Mouse (Mus musculus): ENCODE measurements around the gene Ankrd63. TPM values are rescaled to one million over a fixed set of nuclear protein-coding genes. Genes with fewer than 3 reads are reported as not detected.

Ankrd63 gene
- total RNA-seq, 2 experiments from 2014 or later: 0.62 to 1.0 TPM

DNA sequence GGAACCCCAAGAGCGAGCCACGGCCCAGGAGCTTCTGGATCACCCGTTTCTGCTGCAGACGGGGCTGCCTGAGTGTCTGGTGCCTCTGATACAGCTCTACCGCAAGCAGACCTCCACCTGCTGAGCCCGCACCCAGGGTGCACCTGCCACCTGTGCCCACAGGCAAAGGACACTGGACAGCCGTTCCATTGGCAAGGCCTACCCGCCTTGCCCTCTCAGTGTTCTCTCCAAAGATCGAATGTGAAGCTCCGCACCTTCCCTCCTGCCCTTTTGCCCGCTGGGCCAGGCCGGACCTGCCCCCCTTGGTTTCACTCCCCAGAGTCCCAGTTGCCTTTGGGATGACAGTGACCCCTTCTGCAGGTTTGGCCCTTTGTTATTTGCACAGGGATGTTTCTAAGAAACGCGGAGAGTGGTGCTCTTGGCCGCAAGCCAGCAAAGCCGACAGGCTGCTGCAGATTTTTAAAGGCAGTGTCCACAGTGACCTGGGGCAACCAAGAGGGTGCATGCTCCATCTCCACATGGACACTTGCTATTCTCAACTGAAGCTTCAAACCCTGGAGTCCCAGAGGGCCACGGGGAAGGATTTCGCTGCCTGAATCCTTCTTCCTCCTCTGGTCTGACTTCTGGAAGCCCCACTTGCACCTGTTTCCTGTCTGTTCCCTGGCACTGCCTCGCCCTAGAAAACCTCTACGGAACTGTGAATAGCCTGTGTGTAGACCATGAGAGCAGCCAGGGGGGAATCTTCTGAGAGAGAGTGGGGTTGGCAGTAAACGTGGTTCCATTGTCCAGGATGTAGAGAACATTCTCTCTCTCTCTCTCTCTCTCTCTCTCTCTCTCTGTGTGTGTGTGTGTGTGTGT is 7.1 kb downstream of the Ankrd63 start:
- peak; percentile 41 for ATAC-seq (replicated peaks; ENCODE audit: poor library complexity, severe bottlenecking)

DNA sequence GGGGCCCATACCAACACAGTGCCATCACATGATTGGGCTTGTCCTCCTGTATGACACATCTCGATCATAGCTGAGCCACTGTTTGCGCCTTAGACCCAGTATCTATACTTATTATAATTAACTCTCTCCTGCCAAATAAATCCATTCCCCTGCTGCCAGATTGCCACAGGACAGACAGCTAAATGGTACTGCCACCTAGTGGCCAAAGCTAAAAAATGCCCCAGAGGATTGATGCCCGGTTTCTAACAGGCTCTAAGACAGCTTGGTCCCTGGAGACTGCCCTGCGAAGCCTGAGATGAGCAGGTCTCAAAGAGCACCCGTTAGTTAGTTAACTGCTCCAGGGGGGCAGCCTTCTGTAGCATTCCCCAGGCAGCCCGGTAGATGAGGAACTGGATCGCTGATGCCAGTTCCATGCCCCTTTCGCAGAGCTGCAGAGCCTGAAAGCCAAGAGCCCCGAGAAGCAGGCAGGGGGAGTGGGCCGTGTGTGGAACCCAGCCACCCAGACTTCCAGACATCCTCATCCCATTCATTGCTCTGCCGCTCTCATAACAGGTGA is 8.0 kb downstream of the Ankrd63 start:
- ATAC-seq (replicated peaks; ENCODE audit: poor library complexity, severe bottlenecking): peak; percentile 24; the same call in 1 of the 2 replicates

DNA sequence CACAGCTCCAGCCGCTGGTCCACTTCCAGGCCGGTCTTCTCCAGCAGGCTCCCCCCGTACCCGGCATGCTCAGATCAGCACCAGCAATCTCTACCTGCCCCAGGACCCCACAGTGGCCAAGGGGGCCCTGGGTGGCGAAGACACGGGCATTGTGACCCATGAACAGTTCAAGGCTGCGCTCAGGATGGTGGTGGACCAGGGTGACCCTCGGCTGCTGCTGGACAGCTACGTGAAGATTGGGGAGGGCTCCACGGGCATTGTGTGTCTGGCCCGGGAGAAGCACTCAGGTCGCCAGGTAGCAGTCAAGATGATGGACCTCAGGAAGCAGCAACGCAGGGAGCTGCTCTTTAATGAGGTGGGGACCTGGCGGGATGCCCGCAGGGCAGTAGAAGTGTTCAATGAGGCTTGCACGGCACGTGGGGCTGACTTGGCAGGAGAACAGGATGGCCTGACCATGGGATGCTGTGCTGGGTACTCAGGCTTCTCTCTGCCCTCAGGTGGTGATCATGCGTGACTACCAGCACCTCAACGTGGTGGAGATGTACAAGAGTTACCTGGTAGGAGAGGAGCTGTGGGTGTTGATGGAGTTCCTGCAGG is 10.3 kb downstream of the Ankrd63 start:
- no peak for ATAC-seq (replicated peaks; ENCODE audit: poor library complexity, severe bottlenecking)

DNA sequence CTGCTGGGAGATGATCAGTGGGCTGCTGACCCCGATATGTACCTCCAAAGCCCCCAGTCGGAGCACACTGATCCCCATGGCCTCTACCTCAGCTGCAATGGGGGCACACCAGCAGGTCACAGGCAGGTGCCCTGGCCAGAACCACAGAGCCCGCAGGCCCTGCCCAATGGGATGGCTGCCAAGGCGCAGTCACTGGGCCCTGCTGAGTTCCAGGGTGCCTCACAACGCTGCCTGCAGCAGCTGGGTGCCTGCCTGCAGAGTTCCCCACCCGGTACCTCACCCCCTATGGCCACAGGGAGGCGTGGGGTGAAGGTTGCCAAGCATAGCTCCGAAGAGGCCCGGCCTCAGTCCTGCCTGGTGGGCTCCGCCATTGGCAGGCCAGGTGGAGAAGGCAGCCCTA is 13.9 kb downstream of the Ankrd63 start:
- ATAC-seq (replicated peaks; ENCODE audit: poor library complexity, severe bottlenecking): no peak

DNA sequence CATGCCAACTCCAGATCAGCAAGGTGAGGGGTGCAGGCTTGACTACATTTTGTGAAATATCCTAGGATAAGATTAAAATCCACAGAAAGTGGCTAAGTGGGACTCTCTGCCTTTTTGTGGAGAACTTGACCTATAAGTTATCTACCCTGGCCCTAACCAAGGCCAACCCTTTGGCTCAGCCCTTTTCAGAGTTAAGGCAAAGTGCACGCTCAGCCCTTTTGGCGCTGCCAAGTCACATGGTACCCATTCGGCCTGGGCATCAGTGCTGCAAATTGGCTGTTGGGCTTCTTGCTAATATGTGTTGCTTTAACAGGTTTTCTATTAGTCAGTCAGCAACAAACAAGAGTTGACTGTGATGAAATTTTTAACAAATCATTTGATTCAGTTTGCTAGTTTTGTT is 16.0 kb downstream of the Ankrd63 start:
- ATAC-seq (replicated peaks; ENCODE audit: poor library complexity, severe bottlenecking): no peak

DNA sequence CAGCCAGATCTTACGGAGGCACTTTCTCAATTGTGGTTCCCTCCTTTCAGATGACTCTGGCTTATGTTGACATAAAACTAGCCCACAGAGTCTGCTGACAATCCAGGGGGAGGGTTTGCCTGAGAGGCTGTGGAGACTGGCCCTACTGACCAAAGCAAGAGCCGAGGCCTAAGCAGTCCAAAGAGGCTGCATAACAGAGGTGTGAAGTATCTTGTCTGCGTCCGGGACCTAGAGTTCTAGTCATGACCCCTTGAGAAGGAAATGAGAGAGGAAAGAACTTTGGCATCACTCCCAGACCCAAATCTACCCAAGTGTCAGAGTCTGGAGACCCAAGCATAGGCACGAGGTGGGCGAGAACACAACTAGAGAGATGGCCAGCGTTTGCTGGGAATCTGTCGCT is 17.1 kb downstream of the Ankrd63 start:
- peak; percentile 50 for ATAC-seq (replicated peaks; ENCODE audit: poor library complexity, severe bottlenecking)

DNA sequence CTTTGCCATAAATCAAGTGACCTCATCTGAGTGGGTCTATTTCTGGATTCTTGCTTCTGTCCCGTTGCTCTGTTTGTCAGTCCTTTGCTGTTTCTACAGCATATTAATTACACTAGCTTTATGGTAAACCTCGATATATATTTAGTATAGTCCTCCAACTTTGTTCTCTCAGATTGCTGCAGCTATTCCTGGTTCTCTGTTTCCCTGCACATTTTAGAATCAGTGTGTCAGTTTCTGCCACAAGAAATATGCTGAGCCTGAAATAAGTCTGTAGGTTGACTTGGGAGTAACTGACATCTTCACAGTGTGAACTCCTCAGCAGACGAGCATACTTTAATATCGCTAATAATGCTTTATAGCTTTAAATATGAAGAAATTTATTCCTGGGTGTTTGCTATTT is 18.7 kb downstream of the Ankrd63 start:
- no peak for ATAC-seq (replicated peaks; ENCODE audit: poor library complexity, severe bottlenecking)

DNA sequence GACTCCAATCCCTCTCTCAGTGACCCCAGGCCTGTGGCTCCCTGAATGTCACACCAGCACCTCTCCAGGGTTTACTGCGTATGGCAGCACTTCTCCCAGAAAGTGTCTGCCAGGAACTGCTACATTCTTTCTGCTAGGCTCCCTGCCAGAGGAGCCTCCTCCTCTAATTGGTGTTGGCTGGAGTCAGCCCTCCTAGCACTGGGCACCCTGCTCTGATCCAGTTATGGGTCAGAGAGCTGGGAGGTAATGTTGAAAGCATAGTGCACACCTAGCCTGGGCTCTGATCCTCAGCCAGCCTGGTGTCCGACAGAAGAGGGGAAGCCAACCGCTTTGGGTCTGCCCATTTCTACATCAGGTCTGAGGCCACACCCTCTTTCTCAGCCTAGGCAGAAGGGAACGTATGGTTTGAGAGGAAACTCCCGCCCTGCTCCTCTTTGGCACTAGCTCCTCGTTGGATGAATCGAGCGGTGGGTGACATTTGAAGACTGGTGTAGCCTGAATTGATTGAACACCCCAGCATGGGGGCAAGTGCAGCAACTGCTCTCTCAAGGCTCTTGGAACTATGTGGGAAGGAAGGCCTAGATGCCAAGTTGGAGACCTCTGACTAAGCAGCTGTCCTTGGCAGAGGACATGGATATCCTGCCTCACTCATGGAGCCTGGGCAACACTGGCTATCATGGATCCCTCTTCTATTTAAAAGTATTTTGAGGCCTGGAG is 21.1 kb downstream of the Ankrd63 start:
- ATAC-seq (replicated peaks; ENCODE audit: poor library complexity, severe bottlenecking): peak; percentile 75

DNA sequence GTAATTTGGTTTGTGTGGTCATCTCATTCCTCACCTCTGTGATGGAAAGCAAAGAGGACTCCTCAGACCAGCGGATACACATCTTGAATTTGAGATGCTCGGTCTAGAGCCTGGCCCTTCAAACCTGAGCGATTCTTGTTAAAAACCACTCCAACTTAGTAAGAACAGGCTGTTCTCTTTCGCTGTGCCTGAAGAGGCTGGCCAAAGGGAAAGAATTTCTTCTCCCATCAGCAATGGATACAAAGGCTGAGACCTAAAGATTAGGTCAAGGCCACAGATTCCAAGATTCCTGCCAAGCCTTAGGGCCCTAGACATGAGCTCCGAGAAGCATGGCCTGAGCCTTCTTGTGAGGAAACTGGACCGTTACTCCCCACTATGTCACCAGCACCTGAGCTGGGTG is 22.8 kb downstream of the Ankrd63 start:
- ATAC-seq (replicated peaks; ENCODE audit: poor library complexity, severe bottlenecking): no peak

DNA sequence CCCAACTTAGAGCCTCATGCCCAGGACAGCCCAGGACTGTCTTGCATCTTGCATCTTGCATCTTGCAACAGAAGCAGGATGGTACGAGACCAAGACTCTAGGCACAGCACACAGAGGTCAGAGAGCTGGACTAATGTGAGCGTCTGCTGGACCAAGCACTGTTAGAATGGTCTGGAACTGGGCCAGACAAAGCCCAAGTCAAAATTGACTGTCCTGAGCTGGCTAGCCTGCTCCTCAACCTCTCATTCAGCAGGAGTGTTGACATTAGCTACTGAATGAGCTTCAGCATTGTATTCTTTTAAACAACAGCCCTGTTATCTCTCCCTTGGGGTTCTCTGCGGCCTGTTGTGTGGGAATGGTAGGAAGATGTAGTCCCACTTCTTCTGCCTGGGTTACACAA is 24.2 kb downstream of the Ankrd63 start:
- ATAC-seq (replicated peaks; ENCODE audit: poor library complexity, severe bottlenecking): no peak

DNA sequence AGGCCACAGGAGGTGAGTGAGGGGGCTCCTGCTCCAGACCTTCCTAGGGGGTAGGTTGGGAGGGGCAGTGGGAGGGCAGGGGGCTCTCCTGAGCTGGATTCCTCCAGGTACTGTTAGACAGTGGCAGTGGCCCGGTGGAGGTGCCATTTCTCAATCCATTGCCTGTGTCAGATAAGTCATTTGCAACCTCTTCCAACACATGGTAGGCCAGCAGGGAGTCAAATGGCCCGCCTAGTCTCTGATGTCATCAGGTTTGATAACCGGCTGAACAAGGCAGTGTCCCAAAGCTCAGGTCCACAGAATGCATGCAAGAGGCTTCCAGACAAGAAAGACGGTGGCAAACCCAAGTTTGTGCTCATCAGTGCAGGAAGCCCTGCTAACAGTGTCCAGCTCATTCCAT is 25.9 kb downstream of the Ankrd63 start:
- ATAC-seq (replicated peaks; ENCODE audit: poor library complexity, severe bottlenecking): 0 out of 2 replicates have a peak, but pooled peaks have one; percentile 15

DNA sequence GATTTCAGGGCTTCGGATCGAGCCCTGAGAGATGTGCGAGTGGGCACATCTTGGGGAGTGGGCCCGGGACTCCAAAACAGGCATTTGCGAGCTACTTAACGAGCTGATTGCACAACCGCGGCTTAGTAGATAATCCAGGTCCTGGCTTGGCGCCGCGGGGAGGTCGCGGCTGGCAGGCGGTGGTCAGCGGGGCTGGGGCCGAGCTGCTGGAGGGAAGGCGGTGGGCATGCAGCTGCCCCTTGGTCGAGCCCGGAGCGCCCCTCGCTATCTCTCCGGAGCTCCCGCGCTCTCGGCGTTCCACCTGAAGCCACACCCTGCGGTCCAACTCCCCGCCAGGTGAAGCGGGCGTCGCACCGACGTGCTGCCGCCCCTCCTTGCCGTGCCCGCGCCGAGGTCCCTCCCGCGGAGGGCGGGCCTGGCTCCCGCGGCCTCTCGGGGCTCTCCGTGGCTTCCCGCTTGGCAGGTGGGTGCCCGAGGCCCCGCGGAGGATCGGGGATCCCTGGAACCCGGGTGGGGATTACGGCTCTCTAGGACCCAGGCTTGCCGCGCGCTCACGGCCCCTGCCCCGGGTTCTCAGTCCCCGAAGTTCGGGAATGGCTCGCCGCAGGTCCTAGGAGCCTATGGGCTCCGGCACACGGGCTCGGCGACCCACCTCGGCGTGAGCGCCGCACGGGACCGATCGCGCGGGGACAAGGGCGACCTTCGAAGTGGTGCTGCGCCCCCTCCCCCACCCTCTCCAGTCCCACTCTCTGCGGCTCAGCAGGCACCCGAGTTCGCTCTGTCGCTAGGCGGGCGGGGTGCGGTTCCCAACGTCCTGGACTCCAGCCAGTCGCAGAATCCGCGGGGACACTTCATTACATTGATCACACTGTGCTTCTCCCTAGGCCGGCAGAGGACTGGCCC is 26.7 kb downstream of the Ankrd63 start:
- peak; percentile 29 for ATAC-seq (replicated peaks; ENCODE audit: poor library complexity, severe bottlenecking)

DNA sequence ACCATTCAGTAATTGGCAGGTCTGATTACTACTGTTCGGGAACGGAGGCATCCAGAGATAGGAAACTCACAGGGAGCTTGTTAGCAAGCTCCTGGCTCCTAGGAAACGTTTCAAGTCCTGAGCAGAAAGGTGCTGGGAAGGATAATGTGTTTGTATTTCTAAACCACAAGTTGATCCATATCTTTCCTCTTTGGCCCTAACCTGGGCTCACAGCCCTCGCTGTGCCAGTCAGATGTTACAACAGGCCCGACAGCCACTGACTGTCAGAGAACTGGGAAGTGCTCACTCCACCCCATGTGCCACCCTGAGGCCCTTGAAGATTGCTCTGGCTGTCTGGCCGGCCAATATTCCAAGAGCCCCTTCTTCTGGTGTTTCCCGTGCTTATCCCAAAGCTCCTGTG is 29.3 kb downstream of the Ankrd63 start:
- no peak for ATAC-seq (replicated peaks; ENCODE audit: poor library complexity, severe bottlenecking)

DNA sequence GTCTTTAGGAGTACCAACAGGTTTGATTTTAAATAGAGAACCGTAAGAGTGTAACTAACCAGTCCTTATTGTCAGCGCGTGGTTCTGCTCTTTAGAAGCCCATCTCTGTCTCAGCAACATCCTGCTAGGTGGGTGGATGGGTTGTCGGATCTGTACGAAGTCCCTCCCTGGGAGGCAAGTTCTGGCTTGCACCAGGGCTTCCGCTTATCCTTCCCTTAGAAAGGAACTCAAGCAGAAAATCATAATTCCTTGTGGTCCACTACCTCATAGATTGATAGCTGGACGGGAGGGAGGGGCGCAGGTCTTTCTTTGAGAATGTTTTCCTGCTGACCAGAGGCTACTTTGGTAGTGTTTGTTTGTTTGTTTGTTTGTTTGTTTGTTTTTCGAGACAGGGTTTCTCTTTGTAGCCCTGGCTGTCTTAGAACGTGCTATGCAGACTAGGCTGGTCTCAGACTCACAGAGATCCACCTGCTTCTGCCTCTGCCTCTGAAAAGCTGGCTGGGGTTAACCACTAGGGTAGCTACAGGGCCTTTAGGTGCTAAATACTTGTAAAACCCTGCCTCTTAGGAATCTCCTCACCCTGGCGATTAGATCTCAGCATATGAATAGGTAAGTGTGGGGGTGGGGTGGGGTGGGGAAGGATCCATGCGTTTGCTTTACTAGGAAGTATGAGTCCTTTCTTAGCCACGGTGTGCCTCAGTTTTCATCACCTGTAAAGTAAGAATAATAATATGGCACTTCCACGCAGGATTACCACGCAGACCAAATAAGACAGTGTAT is 29.9 kb downstream of the Ankrd63 start:
- ATAC-seq (replicated peaks; ENCODE audit: poor library complexity, severe bottlenecking): no peak

DNA sequence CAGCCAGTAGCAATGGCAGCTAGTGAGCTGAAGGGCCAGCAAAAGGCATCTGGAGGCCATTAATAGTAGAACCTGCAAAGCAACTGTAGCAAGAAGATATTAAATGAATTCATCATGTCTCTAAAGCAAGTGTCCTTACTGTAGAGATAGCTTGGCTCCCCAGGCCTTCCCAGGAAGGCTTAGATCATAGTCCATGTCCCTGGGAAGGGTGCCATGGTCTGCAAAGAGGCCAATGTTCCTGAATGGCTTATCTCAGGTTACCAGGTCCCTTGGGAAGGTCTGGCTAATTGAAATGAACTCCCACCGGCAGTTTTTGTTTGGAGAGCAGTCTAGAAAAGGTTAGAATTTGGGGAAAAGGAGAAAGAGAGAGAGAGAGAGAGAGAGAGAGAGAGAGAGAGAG is 32.0 kb downstream of the Ankrd63 start:
- no peak for ATAC-seq (replicated peaks; ENCODE audit: poor library complexity, severe bottlenecking)

DNA sequence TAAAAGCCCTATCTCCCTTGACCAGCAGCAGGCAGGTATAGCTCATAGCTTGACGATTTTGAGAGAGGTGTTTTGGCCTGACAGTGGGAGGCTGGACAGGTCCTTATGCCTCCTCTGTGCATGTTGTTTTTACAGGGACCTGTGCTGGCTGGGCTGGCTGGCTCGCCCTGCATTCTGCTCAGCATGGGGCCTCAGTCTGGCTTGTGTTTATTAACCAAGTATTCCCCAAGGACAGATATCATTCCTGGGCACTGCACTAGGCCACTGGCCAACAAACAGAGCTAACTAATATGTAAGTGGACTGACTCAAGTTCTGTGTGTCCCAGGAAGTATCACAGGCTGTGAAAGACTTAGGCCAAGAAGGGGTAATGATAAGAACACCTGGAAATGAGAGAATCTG is 34.0 kb downstream of the Ankrd63 start:
- ATAC-seq (replicated peaks; ENCODE audit: poor library complexity, severe bottlenecking): no peak

DNA sequence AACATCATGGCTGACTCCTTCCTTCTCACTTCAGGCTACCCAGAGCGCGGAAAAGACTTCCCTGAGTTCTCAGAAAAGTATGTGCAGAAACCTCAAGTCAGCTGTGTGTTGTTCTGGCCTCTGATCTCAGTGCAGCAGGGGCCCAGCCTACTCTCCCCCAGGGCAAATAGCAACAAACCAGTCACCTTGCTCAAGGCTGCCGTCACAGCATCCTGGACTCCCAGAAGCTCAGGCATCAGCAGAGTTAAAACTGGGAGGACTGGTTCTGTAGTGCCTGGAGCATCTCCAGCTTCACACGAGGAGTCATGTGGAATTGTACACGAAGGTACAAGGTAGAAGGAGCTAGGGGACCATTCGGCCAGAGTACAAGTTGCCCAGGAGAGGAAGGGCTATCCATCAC is 34.5 kb downstream of the Ankrd63 start:
- ATAC-seq (replicated peaks; ENCODE audit: poor library complexity, severe bottlenecking): no peak

DNA sequence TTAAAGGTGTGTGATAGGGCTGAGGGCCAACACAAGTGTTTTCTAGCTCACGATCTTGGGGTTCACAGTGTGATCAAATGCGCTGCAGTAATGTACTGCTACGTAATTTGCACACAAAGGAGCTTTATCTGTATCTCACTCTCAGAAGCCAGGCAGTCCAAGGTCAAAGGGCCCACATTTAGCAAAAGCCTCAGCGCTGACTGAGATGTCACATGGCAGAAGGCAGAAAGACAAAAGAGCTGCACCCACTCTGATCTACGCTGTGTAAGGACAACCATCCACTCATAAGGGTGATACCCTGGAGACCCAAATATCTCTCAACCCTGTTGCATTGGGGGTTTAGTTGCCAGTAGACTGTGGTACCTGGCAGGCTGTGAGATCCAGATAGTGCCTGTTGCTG is 36.6 kb downstream of the Ankrd63 start:
- ATAC-seq (replicated peaks; ENCODE audit: poor library complexity, severe bottlenecking): no peak

DNA sequence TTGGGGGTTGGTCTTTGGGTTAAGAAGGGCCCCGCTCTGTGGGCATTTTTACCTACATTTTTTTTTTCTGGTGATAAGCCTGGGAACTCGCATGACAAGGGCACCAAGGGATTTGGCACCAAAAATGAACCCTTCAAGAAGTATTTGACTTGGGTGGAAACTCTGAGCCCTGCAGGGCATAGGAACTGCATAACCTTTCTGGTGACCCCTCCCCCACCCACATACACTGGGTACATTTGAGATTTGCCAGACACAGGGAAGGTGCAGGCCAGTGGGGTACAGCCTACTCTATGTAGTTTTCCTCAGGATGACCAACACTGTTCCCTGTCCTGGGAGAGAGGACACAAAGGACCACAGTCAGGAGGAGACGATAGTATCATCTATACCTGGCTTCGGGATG is 38.1 kb downstream of the Ankrd63 start:
- no peak for ATAC-seq (replicated peaks; ENCODE audit: poor library complexity, severe bottlenecking)
